Mouse (Mus musculus): ENCODE measurements around the gene Ppp2r5d. TPM values are rescaled to one million over a fixed set of nuclear protein-coding genes. Genes with fewer than 3 reads are reported as not detected.

The Ppp2r5d gene
- total RNA-seq, 2 experiments from 2014 or later = 37.0 to 40.6 TPM

GRCm38 (mm10) chr17:46680760-46681373, 24.0 kb downstream of the Ppp2r5d start, which contains the start of gene Klhdc3:
Gene Klhdc3 (minus strand): TSS chr17:46680914.
- peak; percentile 98 for DNase-seq

GRCm38 (mm10) chr17:46679843-46680759, 24.8 kb downstream of the Ppp2r5d start:
- peak; percentile 62 for DNase-seq

- DNase-seq = no peak
These were observed 26.0 kb downstream of the Ppp2r5d start for GRCm38 (mm10) chr17:46678911-46679310.

DNA sequence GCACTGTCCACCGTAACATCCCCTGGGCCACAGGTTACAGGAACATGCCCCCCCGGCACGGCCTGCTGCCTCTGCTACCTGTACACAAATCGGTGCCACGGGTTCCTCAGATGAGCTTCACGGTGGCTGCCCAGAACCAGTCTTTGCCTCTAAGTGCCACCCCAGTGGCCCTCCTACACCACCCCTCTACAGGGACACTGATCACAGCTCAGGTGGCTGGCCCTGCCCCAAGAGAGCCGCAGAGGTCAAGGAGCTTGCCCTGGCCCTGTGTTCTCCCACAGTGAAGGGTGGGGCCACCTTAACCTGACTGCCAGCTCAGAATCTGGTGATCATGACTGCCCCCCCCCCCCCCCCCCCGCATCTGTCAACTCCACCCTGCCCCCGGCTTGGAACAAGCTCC, 26.5 kb downstream of the Ppp2r5d start, which contains the start of gene Mea1:
Gene Mea1, plus strand, starts transcription at position 378 of the 400 bp plus-strand sequence.
- peak; percentile 48 for DNase-seq

- DNase-seq = no peak
These were observed 30.2 kb downstream of the Ppp2r5d start for GRCm38 (mm10) chr17:46674530-46675283.

GRCm38 (mm10) chr17:46673850-46674529, 30.9 kb downstream of the Ppp2r5d start, which contains the start of gene Rrp36:
Gene Rrp36 (minus strand): TSS chr17:46674352.
- peak; percentile 91 for DNase-seq

DNA sequence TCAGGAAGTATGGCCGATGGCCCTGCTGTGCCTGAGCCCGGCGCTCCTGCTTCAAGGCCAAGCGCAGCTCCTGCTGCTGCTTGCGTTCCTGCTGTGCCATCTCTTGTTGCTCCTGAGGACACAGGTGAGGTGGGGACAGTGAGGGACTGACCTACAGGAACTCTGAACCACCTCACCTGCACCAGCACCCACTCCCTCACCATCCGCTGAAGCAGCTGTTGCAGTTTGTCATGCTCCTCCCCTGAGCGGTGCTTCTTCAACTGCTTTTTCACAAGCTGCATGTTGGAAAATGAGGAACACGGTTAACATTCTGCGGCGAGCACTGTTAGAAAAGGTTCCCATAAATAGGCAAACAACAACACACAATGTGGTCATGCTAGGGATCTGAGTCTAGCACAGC, 35.0 kb downstream of the Ppp2r5d start:
- DNase-seq = no peak

DNA sequence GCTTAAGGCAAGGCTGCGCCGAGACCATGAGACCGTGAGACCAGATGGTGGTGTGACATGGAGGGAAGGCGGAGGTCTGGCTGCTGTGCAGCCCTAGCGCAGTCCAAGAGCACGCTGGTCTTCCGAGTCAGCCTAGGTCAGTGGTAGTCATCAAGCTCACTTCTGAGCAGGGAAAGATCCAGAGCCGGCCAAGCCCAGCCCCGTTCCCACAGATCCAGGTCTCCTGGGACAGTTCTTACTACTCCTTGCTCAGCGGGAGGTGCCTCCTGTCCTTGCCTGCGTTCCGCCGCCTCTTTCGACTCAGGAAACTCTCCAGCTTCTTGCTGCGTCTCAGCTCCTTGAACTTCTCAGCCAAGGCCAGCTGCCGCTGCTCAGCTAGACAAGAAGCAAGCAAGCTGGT, 37.2 kb downstream of the Ppp2r5d start:
- DNase-seq = no peak

GRCm38 (mm10) chr17:46662730-46663129, 42.2 kb downstream of the Ppp2r5d start:
- DNase-seq = no peak

DNA sequence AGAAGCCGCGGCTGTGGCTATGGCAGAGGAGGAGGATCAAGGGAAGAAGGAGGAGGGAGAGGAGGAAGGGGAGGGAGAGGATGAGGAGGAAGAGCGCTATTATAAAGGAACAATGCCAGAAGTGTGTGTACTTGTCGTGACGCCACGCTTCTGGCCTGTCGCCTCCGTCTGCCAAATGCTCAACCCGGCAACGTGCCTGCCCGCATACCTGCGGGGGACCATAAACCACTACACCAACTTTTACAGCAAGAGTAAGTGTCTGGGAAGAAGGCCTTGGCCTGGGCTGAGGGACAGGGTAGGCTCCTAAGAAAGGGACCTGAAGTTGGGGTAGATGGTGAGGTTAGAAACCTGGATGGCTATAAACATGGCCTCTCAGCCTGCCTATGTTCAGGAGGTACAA, 42.9 kb downstream of the Ppp2r5d start:
- no peak for DNase-seq

DNA sequence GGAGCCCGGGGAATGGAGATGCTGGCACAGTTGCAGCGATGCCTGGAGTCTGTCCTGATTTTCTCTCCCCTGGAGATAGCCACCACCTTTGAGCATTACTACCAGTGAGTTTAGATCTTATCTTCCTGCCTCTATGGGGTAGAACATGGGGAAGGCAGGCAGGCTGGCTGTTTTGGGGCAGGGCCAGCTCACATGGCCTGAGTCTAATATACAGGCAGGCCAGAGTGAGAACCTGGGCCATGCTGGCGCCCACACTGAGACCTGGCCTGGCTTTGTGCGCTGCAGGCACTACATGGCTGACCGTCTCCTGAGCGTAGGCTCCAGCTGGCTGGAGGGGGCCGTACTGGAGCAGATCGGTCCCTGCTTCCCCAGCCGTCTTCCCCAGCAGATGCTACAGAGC, 43.6 kb downstream of the Ppp2r5d start:
- DNase-seq = no peak

GRCm38 (mm10) chr17:46656054-46656453, 48.9 kb downstream of the Ppp2r5d start:
- DNase-seq = no peak

GRCm38 (mm10) chr17:46651755-46652547, 53.0 kb downstream of the Ppp2r5d start:
- no peak for DNase-seq

DNA sequence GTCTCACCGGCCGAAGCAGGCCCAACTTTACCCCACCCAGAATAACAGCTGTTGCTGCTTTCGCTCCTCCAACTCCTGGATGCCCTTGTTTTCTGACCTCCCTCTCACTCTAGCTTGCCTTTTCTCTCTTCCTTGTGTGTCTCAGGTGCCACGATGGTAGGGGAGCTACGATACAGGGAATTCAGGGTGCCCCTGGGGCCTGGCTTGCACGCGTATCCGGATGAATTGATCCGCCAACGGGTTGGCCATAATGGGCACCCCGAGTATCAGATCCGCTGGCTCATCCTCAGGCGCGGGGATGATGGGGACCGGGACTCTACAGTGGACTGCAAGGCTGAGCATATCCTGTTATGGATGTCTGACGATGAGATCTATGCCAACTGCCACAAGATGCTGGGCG, 53.6 kb downstream of the Ppp2r5d start:
- no peak for DNase-seq

- DNase-seq = peak; percentile 92
These were observed 54.5 kb downstream of the Ppp2r5d start, which contains the start of gene Cul7 for GRCm38 (mm10) chr17:46650232-46651031. Gene Cul7 (plus strand): TSS chr17:46650337.

GRCm38 (mm10) chr17:46649811-46650210, 55.1 kb downstream of the Ppp2r5d start:
- DNase-seq = no peak

GRCm38 (mm10) chr17:46648436-46648835, 56.5 kb downstream of the Ppp2r5d start:
- DNase-seq = no peak

DNA sequence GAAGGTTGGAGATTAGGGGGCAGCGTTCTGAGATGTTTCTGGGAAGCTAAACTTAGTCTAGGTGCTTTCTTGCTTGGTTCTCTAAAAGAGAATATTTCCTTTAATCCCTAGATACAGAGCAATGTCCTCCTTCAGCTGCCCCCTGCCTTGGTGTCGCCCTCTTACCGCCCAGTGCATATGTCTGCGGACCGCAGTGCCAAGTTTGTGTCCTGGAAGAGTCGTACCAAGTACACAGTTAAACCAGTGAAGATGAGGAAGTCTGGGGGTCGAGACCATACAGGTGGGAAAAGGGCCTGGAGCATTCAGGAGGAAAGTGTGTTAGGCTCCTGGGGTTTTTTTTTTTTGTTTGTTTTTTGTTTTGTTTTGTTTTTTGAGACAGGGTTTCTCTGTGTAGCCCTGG, 57.6 kb downstream of the Ppp2r5d start:
- DNase-seq = no peak

GRCm38 (mm10) chr17:46646322-46646662, 58.6 kb downstream of the Ppp2r5d start:
- DNase-seq = no peak
